Mouse (Mus musculus): Measurements from ENCODE around the gene Akap2.

The Akap2 gene

GRCm38 (mm10) chr4:57794547-57794946 is 77.1 kb downstream of the Akap2 start:
- peak; percentile 91 for DNase-seq (ENCODE audit: low read depth, low spot score)

- DNase-seq (ENCODE audit: low read depth, low spot score): no peak
Measured at GRCm38 (mm10) chr4:57797548-57798285, 80.3 kb downstream of the Akap2 start.

GRCm38 (mm10) chr4:57798286-57799018 is 81.0 kb downstream of the Akap2 start:
- peak; percentile 84 for DNase-seq (ENCODE audit: low read depth, low spot score)

- DNase-seq (ENCODE audit: low read depth, low spot score): no peak
Measured at GRCm38 (mm10) chr4:57799297-57799696, 81.8 kb downstream of the Akap2 start.

- no peak for DNase-seq (ENCODE audit: low read depth, low spot score)
Measured at GRCm38 (mm10) chr4:57801239-57801638, 83.8 kb downstream of the Akap2 start.

GRCm38 (mm10) chr4:57801986-57802385 is 84.5 kb downstream of the Akap2 start:
- no peak for DNase-seq (ENCODE audit: low read depth, low spot score)

- DNase-seq (ENCODE audit: low read depth, low spot score): no peak
Measured at GRCm38 (mm10) chr4:57802411-57802810, 85.0 kb downstream of the Akap2 start.

- no peak for DNase-seq (ENCODE audit: low read depth, low spot score)
Measured at GRCm38 (mm10) chr4:57804902-57805301, 87.4 kb downstream of the Akap2 start.

- no peak for DNase-seq (ENCODE audit: low read depth, low spot score)
Measured at GRCm38 (mm10) chr4:57809449-57809848, 92.0 kb downstream of the Akap2 start.

GRCm38 (mm10) chr4:57812075-57812474 is 94.6 kb downstream of the Akap2 start:
- DNase-seq (ENCODE audit: low read depth, low spot score): no peak

- DNase-seq (ENCODE audit: low read depth, low spot score): peak; percentile 54
Measured at GRCm38 (mm10) chr4:57812916-57813575, 95.6 kb downstream of the Akap2 start.

- no peak for DNase-seq (ENCODE audit: low read depth, low spot score)
Measured at GRCm38 (mm10) chr4:57813576-57813945, 96.1 kb downstream of the Akap2 start.

GRCm38 (mm10) chr4:57815355-57815754 is 97.9 kb downstream of the Akap2 start:
- no peak for DNase-seq (ENCODE audit: low read depth, low spot score)

GRCm38 (mm10) chr4:57816146-57816545 is 98.7 kb downstream of the Akap2 start:
- no peak for DNase-seq (ENCODE audit: low read depth, low spot score)

- DNase-seq (ENCODE audit: low read depth, low spot score): peak; percentile 66
Measured at GRCm38 (mm10) chr4:57820839-57821374, 103.5 kb downstream of the Akap2 start.

GRCm38 (mm10) chr4:57821556-57822356 is 104.3 kb downstream of the Akap2 start:
- DNase-seq (ENCODE audit: low read depth, low spot score): no peak

- no peak for DNase-seq (ENCODE audit: low read depth, low spot score)
Measured at GRCm38 (mm10) chr4:57822641-57823040, 105.2 kb downstream of the Akap2 start.

- no peak for DNase-seq (ENCODE audit: low read depth, low spot score)
Measured at GRCm38 (mm10) chr4:57824626-57825240, 107.3 kb downstream of the Akap2 start.

GRCm38 (mm10) chr4:57826272-57826671 is 108.8 kb downstream of the Akap2 start:
- DNase-seq (ENCODE audit: low read depth, low spot score): no peak

GRCm38 (mm10) chr4:57829131-57829530 is 111.7 kb downstream of the Akap2 start:
- DNase-seq (ENCODE audit: low read depth, low spot score): no peak

GRCm38 (mm10) chr4:57829740-57830139 is 112.3 kb downstream of the Akap2 start:
- no peak for DNase-seq (ENCODE audit: low read depth, low spot score)

Data from R1 (cell line).